Mouse (Mus musculus): ENCODE measurements around the gene 4430402I18Rik. TPM values are rescaled to one million over a fixed set of nuclear protein-coding genes. Genes with fewer than 3 reads are reported as not detected.

The 4430402I18Rik gene
- polyA plus RNA-seq, 1 experiment from 2014 or later, result 0.65 TPM

GRCm38 (mm10) chr19:28889251-28889650 is 78.3 kb downstream of the 4430402I18Rik start:
- Histone ChIP-seq H3K4me3 (no peak overlapping the region), H3K9ac (no peak overlapping the region), H3K36me3 (no peaks in the 10 kb centered on the region), H3K27ac (no peak overlapping the region), H3K27me3 (peaks cover under 1% of the 10 kb centered on the region; the same call in 1 of the 2 replicates), H3K9me3 (no peaks in the 10 kb centered on the region), H3K4me1 (replicated peaks) (peaks cover 6% of the 10 kb centered on the region; the same call in 1 of the 2 replicates), H3K4me2 (no peak overlapping the region)
- 52% methylated on average over 2 of the region's 3 CpGs for WGBS
- no peak for ATAC-seq (ENCODE audit: low FRiP score)

DNA sequence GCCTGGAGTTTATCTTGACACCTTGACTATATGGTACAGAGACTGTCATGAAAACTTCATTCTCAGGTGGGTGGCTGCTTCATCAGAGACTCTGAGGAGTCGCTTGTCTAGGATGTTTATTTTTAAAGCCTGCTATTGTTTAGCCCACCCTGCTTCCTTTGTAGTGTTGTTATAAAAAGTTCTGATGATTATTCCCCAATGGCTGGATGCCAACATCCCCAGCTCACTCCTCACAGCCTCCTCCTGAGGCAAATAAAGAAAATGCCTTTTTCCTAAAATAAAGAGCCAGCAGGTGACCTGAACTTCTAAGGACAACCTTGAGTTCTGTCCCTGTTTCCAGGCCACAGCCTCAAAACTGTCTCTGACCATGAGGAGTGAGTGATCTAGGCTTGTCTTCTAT is 79.1 kb downstream of the 4430402I18Rik start:
- H3K27me3 ChIP-seq, result no peaks in the 10 kb centered on the region
- no peak overlapping the region for H3K4me3 ChIP-seq
- ATAC-seq (ENCODE audit: low FRiP score), result no peak
- H3K27ac ChIP-seq, result no peak overlapping the region
- H3K9ac ChIP-seq, result no peak overlapping the region
- 59% methylated on average over 1 of the region's 1 CpGs for WGBS
- H3K36me3 ChIP-seq, result no peaks in the 10 kb centered on the region
- no peak overlapping the region for H3K4me2 ChIP-seq
- no peaks in the 10 kb centered on the region for H3K9me3 ChIP-seq
- peaks cover 6% of the 10 kb centered on the region; the same call in 1 of the 2 replicates for H3K4me1 ChIP-seq (replicated peaks)

- ATAC-seq (ENCODE audit: low FRiP score), result no peak
- 59% methylated on average over 1 of the region's 1 CpGs for WGBS
- no peak overlapping the region for H3K4me2 ChIP-seq
- no peak overlapping the region for H3K9ac ChIP-seq
- no peaks in the 10 kb centered on the region for H3K9me3 ChIP-seq
- H3K27ac ChIP-seq, result no peak overlapping the region
- H3K4me1 ChIP-seq (replicated peaks), result no peaks in the 10 kb centered on the region
- no peaks in the 10 kb centered on the region for H3K36me3 ChIP-seq
- no peak overlapping the region for H3K4me3 ChIP-seq
- H3K27me3 ChIP-seq, result no peaks in the 10 kb centered on the region
These were observed 84.5 kb downstream of the 4430402I18Rik start for GRCm38 (mm10) chr19:28883126-28883525.

DNA sequence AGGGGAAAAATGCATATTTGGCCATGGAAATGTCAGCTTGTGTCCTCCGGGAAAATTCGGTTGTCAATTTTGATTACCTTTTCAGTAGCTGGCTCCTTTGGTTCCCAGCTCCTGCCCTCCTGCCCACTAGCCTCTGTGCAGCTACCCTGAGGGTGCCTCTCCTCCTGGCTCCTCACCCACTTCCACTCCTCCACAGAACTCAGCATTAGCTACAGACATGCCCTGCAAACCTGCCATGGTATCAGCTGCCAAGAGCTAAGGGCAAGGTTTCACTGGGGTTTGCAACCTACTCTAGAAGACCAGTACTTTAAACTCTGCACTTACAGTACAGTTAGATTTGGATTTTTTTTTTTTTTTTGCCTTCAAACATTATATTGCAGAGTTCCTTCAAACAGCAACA is 88.1 kb downstream of the 4430402I18Rik start:
- Histone ChIP-seq H3K27me3 (no peaks in the 10 kb centered on the region), H3K4me3 (no peak overlapping the region), H3K9me3 (no peaks in the 10 kb centered on the region), H3K27ac (no peak overlapping the region), H3K9ac (no peak overlapping the region), H3K4me1 (replicated peaks) (no peaks in the 10 kb centered on the region), H3K36me3 (no peaks in the 10 kb centered on the region), H3K4me2 (no peak overlapping the region)
- WGBS, result 94% methylated on average over 2 of the region's 2 CpGs
- no peak for ATAC-seq (ENCODE audit: low FRiP score)

GRCm38 (mm10) chr19:28870351-28870750 is 97.2 kb downstream of the 4430402I18Rik start:
- H3K4me1 ChIP-seq (replicated peaks), result 0 out of 2 replicates have a peak, but pooled peaks cover 4% of the 10 kb centered on the region
- H3K36me3 ChIP-seq, result no peaks in the 10 kb centered on the region
- no peak overlapping the region for H3K27ac ChIP-seq
- no peak overlapping the region for H3K4me2 ChIP-seq
- H3K27me3 ChIP-seq, result no peaks in the 10 kb centered on the region
- ATAC-seq (ENCODE audit: low FRiP score), result no peak
- H3K9ac ChIP-seq, result no peak overlapping the region
- no peaks in the 10 kb centered on the region for H3K9me3 ChIP-seq
- WGBS, result 59% methylated on average over 2 of the region's 2 CpGs
- H3K4me3 ChIP-seq, result no peak overlapping the region

- Histone ChIP-seq H3K4me1 (replicated peaks) (0 out of 2 replicates have a peak, but pooled peaks cover 4% of the 10 kb centered on the region), H3K4me2 (no peak overlapping the region), H3K27ac (no peak overlapping the region), H3K27me3 (no peaks in the 10 kb centered on the region), H3K9me3 (no peaks in the 10 kb centered on the region), H3K9ac (no peak overlapping the region), H3K36me3 (no peaks in the 10 kb centered on the region), H3K4me3 (no peak overlapping the region)
- no peak for ATAC-seq (ENCODE audit: low FRiP score)
- 93% methylated on average over 6 of the region's 6 CpGs for WGBS
These were observed 98.2 kb downstream of the 4430402I18Rik start for GRCm38 (mm10) chr19:28869251-28869855.

DNA sequence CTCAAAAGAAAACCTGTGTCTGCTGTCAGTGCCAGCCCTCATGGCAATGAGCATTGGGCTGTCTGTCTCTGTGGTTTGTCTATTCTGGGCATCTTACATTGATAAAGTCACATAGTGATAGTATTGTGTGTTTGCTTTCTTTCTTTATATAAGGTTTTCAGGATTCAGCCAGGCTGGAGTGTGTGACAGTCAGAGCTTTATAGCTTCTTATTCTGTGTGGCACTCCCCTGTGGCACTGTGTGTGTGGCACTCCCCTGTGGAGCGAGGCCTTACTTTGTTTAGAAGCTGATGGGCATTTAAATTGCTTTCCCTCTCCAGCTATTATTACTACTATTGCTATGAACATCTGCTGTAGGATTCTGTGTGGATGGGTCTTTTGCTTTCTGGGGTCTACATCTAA is 102.1 kb downstream of the 4430402I18Rik start:
- 0 out of 2 replicates have a peak, but pooled peaks cover 4% of the 10 kb centered on the region for H3K4me1 ChIP-seq (replicated peaks)
- H3K4me3 ChIP-seq, result no peak overlapping the region
- H3K9me3 ChIP-seq, result no peaks in the 10 kb centered on the region
- no peak overlapping the region for H3K4me2 ChIP-seq
- 66% methylated on average over 1 of the region's 1 CpGs for WGBS
- ATAC-seq (ENCODE audit: low FRiP score), result peak; percentile 46; the same call in 1 of the 2 replicates
- H3K27ac ChIP-seq, result peak overlapping the region; percentile 35
- H3K9ac ChIP-seq, result no peak overlapping the region
- no peaks in the 10 kb centered on the region for H3K36me3 ChIP-seq
- H3K27me3 ChIP-seq, result no peaks in the 10 kb centered on the region

DNA sequence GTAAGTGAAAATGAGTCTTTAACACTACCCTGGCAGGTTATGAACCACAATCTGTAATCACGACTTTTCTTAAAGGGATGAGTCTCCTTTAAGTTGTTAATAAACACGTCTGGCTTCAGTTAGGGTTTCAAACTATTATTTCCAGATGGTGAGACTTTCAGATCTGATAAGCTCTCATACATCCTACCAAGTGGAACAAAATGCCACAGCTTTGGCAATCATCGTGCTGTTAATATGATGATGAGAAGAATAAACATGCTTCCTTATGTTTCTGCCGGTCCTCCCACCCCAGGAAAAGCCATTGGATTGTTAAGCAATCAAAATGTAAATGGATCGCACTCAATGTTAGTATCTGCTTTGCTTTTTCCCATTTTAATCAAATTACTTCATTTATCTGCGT is 102.6 kb downstream of the 4430402I18Rik start:
- Histone ChIP-seq H3K9me3 (no peaks in the 10 kb centered on the region), H3K4me1 (replicated peaks) (0 out of 2 replicates have a peak, but pooled peaks cover 4% of the 10 kb centered on the region), H3K4me3 (no peak overlapping the region), H3K4me2 (no peak overlapping the region), H3K36me3 (no peaks in the 10 kb centered on the region), H3K27ac (peak overlapping the region; percentile 30; the same call in 1 of the 2 replicates), H3K27me3 (no peaks in the 10 kb centered on the region), H3K9ac (no peak overlapping the region)
- ATAC-seq (ENCODE audit: low FRiP score), result 0 out of 2 replicates have a peak, but pooled peaks have one; percentile 28
- WGBS, result 61% methylated on average over 6 of the region's 6 CpGs

DNA sequence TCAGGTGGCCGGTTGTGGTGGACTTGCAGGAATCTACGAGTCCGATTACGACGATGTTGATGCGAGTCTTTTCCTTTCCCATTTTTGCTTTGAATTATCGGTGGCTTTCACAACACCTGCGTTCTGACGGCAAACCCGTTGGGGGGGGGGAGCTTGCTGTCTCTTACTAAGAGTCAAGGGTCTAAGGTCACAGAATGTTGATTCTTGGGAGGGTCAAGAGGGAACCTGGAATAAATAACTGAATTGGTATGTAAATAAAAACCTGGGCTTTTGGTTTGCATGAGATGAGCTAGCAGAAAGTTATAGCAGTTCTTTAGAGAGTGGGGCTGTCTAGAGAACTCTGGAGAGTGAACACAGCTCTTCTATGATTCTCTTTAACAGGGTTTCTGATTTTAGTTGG is 104.0 kb downstream of the 4430402I18Rik start:
- no peak for ATAC-seq (ENCODE audit: low FRiP score)

GRCm38 (mm10) chr19:28860246-28860645 is 107.4 kb downstream of the 4430402I18Rik start:
- no peak overlapping the region for H3K9ac ChIP-seq
- H3K27ac ChIP-seq, result no peak overlapping the region
- ATAC-seq (ENCODE audit: low FRiP score), result no peak
- no peaks in the 10 kb centered on the region for H3K4me1 ChIP-seq (replicated peaks)
- WGBS, result 99% methylated on average over 2 of the region's 2 CpGs
- H3K4me3 ChIP-seq, result no peak overlapping the region
- H3K9me3 ChIP-seq, result no peaks in the 10 kb centered on the region
- no peak overlapping the region for H3K4me2 ChIP-seq
- no peaks in the 10 kb centered on the region for H3K36me3 ChIP-seq
- H3K27me3 ChIP-seq, result no peaks in the 10 kb centered on the region

More for the DNA sequence above, 104.0 kb downstream of the 4430402I18Rik start:
- H3K4me1 ChIP-seq (replicated peaks), result 0 out of 2 replicates have a peak, but pooled peaks cover 4% of the 10 kb centered on the region
- no peaks in the 10 kb centered on the region for H3K9me3 ChIP-seq
- H3K9ac ChIP-seq, result no peak overlapping the region
- H3K27me3 ChIP-seq, result no peaks in the 10 kb centered on the region
- WGBS, result 94% methylated on average over 10 of the region's 10 CpGs
- H3K4me2 ChIP-seq, result no peak overlapping the region
- H3K27ac ChIP-seq, result no peak overlapping the region
- no peak overlapping the region for H3K4me3 ChIP-seq
- H3K36me3 ChIP-seq, result no peaks in the 10 kb centered on the region

DNA sequence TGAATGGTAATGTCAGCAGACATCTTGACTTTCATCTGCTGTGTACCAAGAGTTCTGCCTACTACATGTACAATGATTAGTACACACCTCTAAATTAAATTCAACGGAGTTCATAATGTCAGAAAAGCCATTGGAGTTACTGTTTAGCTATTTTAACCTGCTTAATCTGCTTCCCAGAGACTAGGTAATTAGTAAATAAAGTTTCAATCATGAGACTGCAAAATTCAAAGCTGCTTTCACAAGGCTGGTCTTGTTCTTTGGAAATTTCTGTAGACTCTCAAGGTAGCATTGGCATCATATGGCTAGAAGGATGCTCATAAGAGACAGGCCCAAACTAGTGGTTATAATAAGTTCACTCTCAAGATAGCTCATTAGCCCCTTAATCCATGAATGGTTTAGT is 112.8 kb downstream of the 4430402I18Rik start:
- H3K4me3 ChIP-seq, result no peak overlapping the region
- H3K4me1 ChIP-seq (replicated peaks), result no peaks in the 10 kb centered on the region
- H3K9ac ChIP-seq, result no peak overlapping the region
- H3K9me3 ChIP-seq, result no peaks in the 10 kb centered on the region
- no peak for ATAC-seq (ENCODE audit: low FRiP score)
- H3K4me2 ChIP-seq, result no peak overlapping the region
- no peak overlapping the region for H3K27ac ChIP-seq
- 79% methylated on average over 1 of the region's 1 CpGs for WGBS
- H3K36me3 ChIP-seq, result no peaks in the 10 kb centered on the region
- no peaks in the 10 kb centered on the region for H3K27me3 ChIP-seq

DNA sequence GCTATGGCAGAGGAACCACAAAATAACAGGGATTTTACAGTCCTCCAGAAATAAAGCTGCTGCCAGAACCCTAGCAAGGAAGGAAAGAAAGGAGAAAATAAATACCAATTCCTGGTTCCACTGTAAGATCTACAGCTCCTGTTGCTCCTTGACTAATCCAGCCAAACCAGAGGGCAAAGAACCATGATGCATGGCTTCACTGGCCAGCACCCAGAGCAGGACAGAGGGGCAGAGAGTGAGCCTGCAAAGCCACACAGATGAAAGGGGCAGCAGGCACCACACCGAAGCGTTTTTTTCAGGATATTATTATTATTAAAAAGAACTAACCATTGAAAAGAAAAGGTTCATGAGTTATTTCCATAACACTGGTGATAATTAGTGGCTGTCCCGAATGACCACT is 115.6 kb downstream of the 4430402I18Rik start:
- Histone ChIP-seq H3K27ac (no peak overlapping the region), H3K4me3 (no peak overlapping the region), H3K27me3 (no peaks in the 10 kb centered on the region), H3K9ac (no peak overlapping the region), H3K36me3 (no peaks in the 10 kb centered on the region), H3K9me3 (no peaks in the 10 kb centered on the region), H3K4me2 (no peak overlapping the region), H3K4me1 (replicated peaks) (no peaks in the 10 kb centered on the region)
- WGBS, result 88% methylated on average over 3 of the region's 3 CpGs
- no peak for ATAC-seq (ENCODE audit: low FRiP score)

GRCm38 (mm10) chr19:28850510-28850909 is 117.1 kb downstream of the 4430402I18Rik start:
- Histone ChIP-seq H3K4me3 (no peak overlapping the region), H3K27me3 (no peaks in the 10 kb centered on the region), H3K4me1 (replicated peaks) (no peaks in the 10 kb centered on the region), H3K27ac (no peak overlapping the region), H3K9me3 (no peaks in the 10 kb centered on the region), H3K4me2 (no peak overlapping the region), H3K9ac (no peak overlapping the region), H3K36me3 (no peaks in the 10 kb centered on the region)
- 94% methylated on average over 3 of the region's 3 CpGs for WGBS
- ATAC-seq (ENCODE audit: low FRiP score), result no peak

Data from hindbrain, embryonic 13.5 days (tissue).